Mouse (Mus musculus) layer of hippocampus, adult 2 months (tissue): ENCODE measurements around the gene Alyref. TPM values are rescaled to one million over a fixed set of nuclear protein-coding genes. Genes with fewer than 3 reads are reported as not detected.

ENCODE experiments used
- DNase-seq, 2 experiments: peaks; one replicate each; pipeline ENCODE4 v3.0.0; 2022; ENCODE audit warnings: low spot score in 2 of 2
- H3K27ac ChIP-seq: fragments of 200-600 bp; 2 replicates; pipeline ENCODE4 v1.8.1; 2022
- H3K4me3 ChIP-seq: fragments of 200-600 bp; 2 replicates; pipeline ENCODE4 v1.8.1; 2022; ENCODE audit warnings: mild to moderate bottlenecking
- CTCF ChIP-seq: fragments of 200-600 bp; conservative IDR thresholded peaks from 2 replicates; pipeline ENCODE4 v1.8.1; 2022; ENCODE audit warnings: antibody characterized with exemption, mild to moderate bottlenecking, moderate library complexity
- total RNA-seq, 2 experiments: library from RNA; stranded (reverse); gene quantifications; 2 replicates each; pipeline ENCODE4 v1.2.3; 2021

The Alyref gene
- total RNA-seq, 2 experiments from 2014 or later: 58.0 to 66.8 TPM

- no peak overlapping the region for H3K4me3 ChIP-seq
- no peak for TF ChIP-seq CTCF
- no peak for DNase-seq
- no peak overlapping the region for H3K27ac ChIP-seq
These were observed 22.0 kb upstream of the Alyref start for GRCm38 (mm10) chr11:120620195-120620594.

- H3K4me3 ChIP-seq: no peak overlapping the region
- no peak overlapping the region for H3K27ac ChIP-seq
- DNase-seq: no peak
- no peak for TF ChIP-seq CTCF
These were observed 20.7 kb upstream of the Alyref start for GRCm38 (mm10) chr11:120618619-120619535.

- TF ChIP-seq CTCF: no peak
- peak; percentile 91 to 93 for DNase-seq
These were observed 19.5 kb upstream of the Alyref start, which contains the start of gene Pcyt2 for GRCm38 (mm10) chr11:120617519-120618112. Gene Pcyt2 (minus strand): TSS chr11:120617936.

GRCm38 (mm10) chr11:120616617-120617294 lies 18.6 kb upstream of the Alyref start:
- H3K27ac ChIP-seq: peak overlapping the region; percentile 94
- H3K4me3 ChIP-seq: peak overlapping the region; percentile 78
- DNase-seq: no peak
- no peak for TF ChIP-seq CTCF

More at GRCm38 (mm10) chr11:120617519-120618112, 19.5 kb upstream of the Alyref start, which contains the start of gene Pcyt2:
- H3K27ac ChIP-seq: peak within 1 kb of the TSS; percentile 94
- H3K4me3 ChIP-seq: peak within 1 kb of the TSS; percentile 78

GRCm38 (mm10) chr11:120615606-120616203 lies 17.5 kb upstream of the Alyref start:
- Histone ChIP-seq H3K27ac (peak overlapping the region; percentile 61; the same call in 1 of the 2 replicates), H3K4me3 (no peak overlapping the region)
- no peak for DNase-seq
- no peak for TF ChIP-seq CTCF

GRCm38 (mm10) chr11:120615167-120615566 lies 17.0 kb upstream of the Alyref start:
- no peak for TF ChIP-seq CTCF
- DNase-seq: no peak
- Histone ChIP-seq H3K4me3 (no peak overlapping the region), H3K27ac (0 out of 2 replicates have a peak overlapping the region, but pooled peaks have one; percentile 61)

GRCm38 (mm10) chr11:120613976-120614375 lies 15.8 kb upstream of the Alyref start:
- TF ChIP-seq CTCF: no peak
- DNase-seq: no peak
- H3K4me3 ChIP-seq: no peak overlapping the region
- no peak overlapping the region for H3K27ac ChIP-seq

GRCm38 (mm10) chr11:120613481-120613972 lies 15.4 kb upstream of the Alyref start:
- no peak for TF ChIP-seq CTCF
- Histone ChIP-seq H3K4me3 (no peak overlapping the region), H3K27ac (no peak overlapping the region)
- no peak for DNase-seq

- H3K27ac ChIP-seq: no peak overlapping the region
- peak; percentile 58 to 76 for DNase-seq
- TF ChIP-seq CTCF: peak; percentile 90
- no peak overlapping the region for H3K4me3 ChIP-seq
These were observed 14.6 kb upstream of the Alyref start for GRCm38 (mm10) chr11:120612763-120613162.

- no peak for DNase-seq
- H3K4me3 ChIP-seq: no peak overlapping the region
- no peak for TF ChIP-seq CTCF
- no peak overlapping the region for H3K27ac ChIP-seq
These were observed 12.4 kb upstream of the Alyref start for GRCm38 (mm10) chr11:120610477-120611046.

- no peak for TF ChIP-seq CTCF
- H3K27ac ChIP-seq: no peak overlapping the region
- DNase-seq: no peak
- H3K4me3 ChIP-seq: no peak overlapping the region
These were observed 11.1 kb upstream of the Alyref start for GRCm38 (mm10) chr11:120609250-120609649.
